Mouse (Mus musculus): ENCODE data around the gene Rassf1.

- TF ChIP-seq CHD2 (IDR thresholded peaks at IDR 0.05; ENCODE audit: low read depth, low read length) (no peak), ZNF384 (IDR thresholded peaks at IDR 0.05; ENCODE audit: low read depth, low read length) (no peak), MAFK (IDR thresholded peaks at IDR 0.05; ENCODE audit: insufficient read depth, low read depth, low read length) (no peak), ZC3H11A (IDR thresholded peaks at IDR 0.05; ENCODE audit: borderline replicate concordance, low read depth, low read length) (no peak), HCFC1 (IDR thresholded peaks at IDR 0.05; ENCODE audit: borderline replicate concordance, insufficient read depth, low read length) (no peak)
These were observed 8.6 kb upstream of the Rassf1 start for GRCm38 (mm10) chr9:107542721-107543120.

Data from ES-E14 (cell line).